Mouse (Mus musculus) cortical plate, adult 2 months (tissue): ENCODE measurements around the gene Zfp609. TPM values are rescaled to one million over a fixed set of nuclear protein-coding genes. Genes with fewer than 3 reads are reported as not detected.

Source experiments
- H3K27ac ChIP-seq: fragments of 200-500 bp; 2 replicates; pipeline ENCODE4 v1.5.1; 2012; ENCODE audit warnings: low read length, control low read depth, inconsistent platforms; ENCODE audit not compliant: insufficient read depth
- H3K4me1 ChIP-seq: fragments of 200-500 bp; 2 replicates; pipeline ENCODE4 v1.6.1; 2011; ENCODE audit warnings: low read length; ENCODE audit not compliant: control insufficient read depth, insufficient read depth
- H3K4me3 ChIP-seq: fragments of 200-500 bp; 2 replicates; pipeline ENCODE4 v1.5.1; 2011; ENCODE audit warnings: mild to moderate bottlenecking, low read length, control low read depth; ENCODE audit not compliant: insufficient read depth
- CTCF ChIP-seq: fragments of 200-500 bp; IDR thresholded peaks from 2 replicates; pipeline ENCODE4 v1.5.1; 2011; ENCODE audit warnings: mild to moderate bottlenecking, control low read depth, low read length; ENCODE audit not compliant: insufficient read depth; ENCODE audit errors: extremely low read depth
- POLR2A ChIP-seq: fragments of 200-500 bp; IDR thresholded peaks from 2 replicates; pipeline ENCODE4 v1.6.1; 2011; ENCODE audit warnings: mild to moderate bottlenecking, low read length, control low read depth; ENCODE audit not compliant: insufficient read depth; ENCODE audit errors: extremely low read depth
- polyA plus RNA-seq: library from polyadenylated mRNA; depleted of rRNA; stranded (reverse); fragments of >200 nt; gene quantifications from 2 replicates; pipeline ENCODE4 v1.2.3, GENCODE M21; 2012

Zfp609 gene
- polyA plus RNA-seq, 1 experiment = 14.1 TPM

DNA sequence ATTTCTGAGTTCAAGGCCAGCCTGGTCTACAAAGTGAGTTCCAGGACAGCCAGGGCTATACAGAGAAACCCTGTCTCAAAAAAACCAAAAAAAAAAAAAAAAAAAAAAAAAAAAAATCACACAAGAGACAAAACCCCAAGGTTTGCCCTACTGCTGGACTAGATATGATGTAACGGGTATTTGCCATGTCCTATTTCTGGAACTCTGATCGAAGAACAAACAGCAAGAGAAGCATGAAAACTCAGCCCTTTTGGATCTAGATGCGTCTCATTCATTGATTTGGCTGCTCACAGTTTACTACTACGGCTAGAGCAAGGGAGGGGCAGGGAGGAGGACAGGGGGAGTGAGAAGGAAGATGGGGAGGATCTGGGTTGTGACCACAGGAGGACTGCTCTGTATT is 5.4 kb downstream of the Zfp609 start:
- H3K4me1 ChIP-seq = peaks cover 9% of the 10 kb centered on the region
- TF ChIP-seq POLR2A (no peak), CTCF (no peak)
- no peak overlapping the region for H3K27ac ChIP-seq
- no peak overlapping the region for H3K4me3 ChIP-seq

DNA sequence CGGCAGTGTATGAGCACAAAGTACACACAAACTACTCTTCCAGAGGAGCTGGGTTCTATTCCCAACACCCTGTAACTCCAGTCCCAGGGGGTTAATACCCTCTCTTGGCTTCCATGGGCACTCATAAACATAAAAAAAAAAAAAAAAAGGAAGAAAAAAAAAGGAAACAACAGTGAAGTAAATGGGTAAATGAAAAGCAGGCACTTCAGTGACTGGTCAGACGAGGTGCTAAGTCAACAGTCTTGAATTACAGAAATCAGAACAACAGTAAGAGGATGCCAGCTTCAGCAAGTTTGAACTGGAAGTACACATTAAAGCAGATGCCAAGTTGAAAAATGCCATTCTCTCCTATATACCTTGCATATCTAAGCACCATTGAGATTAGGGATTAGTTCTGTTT is 7.1 kb downstream of the Zfp609 start:
- H3K4me1 ChIP-seq = peaks cover 7% of the 10 kb centered on the region; the same call in 1 of the 2 replicates
- no peak overlapping the region for H3K4me3 ChIP-seq
- TF ChIP-seq CTCF (no peak), POLR2A (no peak)
- no peak overlapping the region for H3K27ac ChIP-seq

GRCm38 (mm10) chr9:65818402-65818801 is 9.0 kb downstream of the Zfp609 start:
- no peak overlapping the region for H3K27ac ChIP-seq

GRCm38 (mm10) chr9:65812841-65813240 is 14.5 kb downstream of the Zfp609 start:
- H3K27ac ChIP-seq = no peak overlapping the region
- TF ChIP-seq CTCF (no peak), POLR2A (no peak)
- H3K4me1 ChIP-seq = peaks cover 7% of the 10 kb centered on the region
- H3K4me3 ChIP-seq = no peak overlapping the region

More at GRCm38 (mm10) chr9:65818402-65818801, 9.0 kb downstream of the Zfp609 start:
- H3K4me1 ChIP-seq = peaks cover 1% of the 10 kb centered on the region; the same call in 1 of the 2 replicates
- no peak overlapping the region for H3K4me3 ChIP-seq
- TF ChIP-seq POLR2A (no peak), CTCF (no peak)

DNA sequence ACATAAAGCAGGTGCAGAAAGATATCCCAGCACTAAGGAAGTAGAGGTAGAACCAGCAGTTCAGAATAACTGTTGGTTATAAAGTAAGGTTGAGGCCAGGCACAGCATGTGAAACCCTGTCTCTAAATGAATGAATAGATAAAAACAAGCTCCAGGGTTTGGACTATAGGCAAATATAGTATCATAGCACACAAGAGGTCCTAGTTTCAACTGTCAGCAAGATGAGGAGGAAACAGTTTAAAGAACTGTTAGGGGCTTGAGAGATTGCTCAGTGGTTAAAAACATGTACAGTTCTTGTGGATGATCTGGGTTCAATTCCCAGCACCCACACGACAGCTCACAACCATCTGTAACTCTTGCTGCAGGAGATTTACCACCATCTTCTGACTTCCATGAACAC is 15.6 kb downstream of the Zfp609 start:
- H3K4me3 ChIP-seq = no peak overlapping the region
- H3K4me1 ChIP-seq = peaks cover 7% of the 10 kb centered on the region
- TF ChIP-seq CTCF (no peak), POLR2A (no peak)
- no peak overlapping the region for H3K27ac ChIP-seq

DNA sequence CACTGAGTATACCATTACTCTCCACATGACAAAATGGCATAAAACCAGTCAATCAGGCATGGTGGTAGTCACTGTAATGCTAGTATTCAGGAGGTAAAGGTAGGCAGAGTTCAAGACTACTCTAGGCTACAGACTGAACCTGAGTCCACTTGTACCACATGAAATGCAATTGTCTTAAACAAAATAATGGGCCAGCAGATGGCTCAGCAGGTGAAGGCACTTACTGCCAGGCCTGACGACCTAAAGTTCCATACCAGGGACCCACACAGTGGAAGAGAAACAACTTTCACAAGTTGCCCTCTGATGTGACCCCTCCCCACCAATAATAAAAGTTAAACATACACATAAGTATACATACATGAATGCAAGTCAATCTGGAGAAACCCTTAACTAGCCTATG is 19.5 kb downstream of the Zfp609 start:
- TF ChIP-seq CTCF = no peak
- TF ChIP-seq POLR2A = no peak

GRCm38 (mm10) chr9:65807251-65807650 is 20.1 kb downstream of the Zfp609 start:
- H3K4me3 ChIP-seq = no peak overlapping the region
- peaks cover 3% of the 10 kb centered on the region; the same call in 1 of the 2 replicates for H3K4me1 ChIP-seq
- no peak overlapping the region for H3K27ac ChIP-seq
- no peak for TF ChIP-seq CTCF
- no peak for TF ChIP-seq POLR2A

More for the DNA sequence above, 19.5 kb downstream of the Zfp609 start:
- Histone ChIP-seq H3K4me1 (peaks cover 4% of the 10 kb centered on the region; the same call in 1 of the 2 replicates), H3K4me3 (no peak overlapping the region), H3K27ac (no peak overlapping the region)

- Histone ChIP-seq H3K4me3 (no peak overlapping the region), H3K27ac (no peak overlapping the region)
- TF ChIP-seq CTCF (no peak), POLR2A (no peak)
Measured at GRCm38 (mm10) chr9:65799770-65800169, 27.6 kb downstream of the Zfp609 start.

DNA sequence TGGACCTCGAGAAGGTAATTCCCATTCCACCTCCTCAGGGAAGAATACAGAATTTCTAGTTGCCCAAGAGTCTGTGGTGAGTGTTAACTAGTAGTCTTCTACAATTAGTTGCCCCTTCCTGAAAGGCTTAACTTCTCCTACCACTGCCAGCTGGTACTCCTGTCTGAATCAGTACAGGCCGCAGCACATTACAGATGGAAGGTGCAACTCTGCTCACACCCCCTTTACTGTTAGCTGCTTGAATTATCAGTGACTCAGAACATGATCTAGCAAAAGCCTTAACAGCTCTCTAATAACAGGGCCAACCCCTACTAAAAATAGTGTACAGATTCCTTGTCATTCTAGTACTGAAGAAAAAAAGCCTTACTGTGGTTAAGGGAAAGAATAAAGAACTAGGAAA is 31.7 kb downstream of the Zfp609 start:
- Histone ChIP-seq H3K27ac (no peak overlapping the region), H3K4me1 (peaks cover 9% of the 10 kb centered on the region), H3K4me3 (no peak overlapping the region)
- TF ChIP-seq POLR2A = no peak
- no peak for TF ChIP-seq CTCF

More at GRCm38 (mm10) chr9:65799770-65800169, 27.6 kb downstream of the Zfp609 start:
- H3K4me1 ChIP-seq = peaks cover 2% of the 10 kb centered on the region

- TF ChIP-seq CTCF (no peak), POLR2A (no peak)
- peaks cover 8% of the 10 kb centered on the region for H3K4me1 ChIP-seq
- H3K4me3 ChIP-seq = no peak overlapping the region
- H3K27ac ChIP-seq = no peak overlapping the region
Measured at GRCm38 (mm10) chr9:65794313-65794712, 33.1 kb downstream of the Zfp609 start.

DNA sequence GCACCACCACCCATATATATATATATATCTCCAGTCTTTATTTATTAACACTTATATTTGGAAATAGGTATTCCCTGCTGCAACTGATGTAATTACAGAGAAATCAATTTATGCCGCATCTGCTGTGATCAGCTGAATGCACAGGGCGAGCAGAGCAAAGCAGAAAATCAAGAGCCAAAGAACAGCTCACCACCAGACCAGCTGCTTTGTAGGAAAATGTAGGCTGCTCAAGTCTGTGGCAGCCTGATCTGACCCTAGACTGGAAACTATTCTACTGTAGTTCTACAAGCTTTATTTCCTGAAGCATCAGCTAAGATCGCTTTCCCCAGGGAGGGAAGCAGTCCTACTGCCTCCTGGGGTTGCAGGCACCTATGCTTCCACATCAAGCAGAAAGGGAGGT is 33.9 kb downstream of the Zfp609 start:
- Histone ChIP-seq H3K27ac (no peak overlapping the region), H3K4me3 (no peak overlapping the region), H3K4me1 (peaks cover 8% of the 10 kb centered on the region)
- no peak for TF ChIP-seq POLR2A
- TF ChIP-seq CTCF = no peak
